Mouse (Mus musculus): ENCODE measurements around the gene Ciao2b. TPM values are rescaled to one million over a fixed set of nuclear protein-coding genes. Genes with fewer than 3 reads are reported as not detected.

Ciao2b gene
- polyA plus RNA-seq, 1 experiment from 2014 or later = 186 TPM

DNA sequence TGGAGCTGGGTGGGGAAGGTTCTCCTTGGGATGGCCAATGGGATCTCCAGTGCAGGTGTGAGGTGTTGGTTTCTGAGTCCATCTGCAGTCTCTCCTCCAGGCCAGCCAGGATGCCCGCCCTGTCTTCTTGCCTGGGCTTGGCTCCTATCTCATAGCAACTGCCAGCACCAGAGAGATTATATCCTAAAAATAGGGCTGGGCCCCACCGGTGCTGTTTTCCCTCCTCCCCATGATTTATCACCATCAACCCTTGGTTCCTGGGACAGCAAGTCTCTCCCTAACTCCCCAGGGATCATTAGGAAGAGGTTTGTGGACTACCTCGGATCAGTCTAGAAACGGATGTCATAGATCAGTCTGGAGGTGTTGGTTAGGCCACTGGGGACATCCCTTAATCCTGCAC lies 28.6 kb downstream of the Ciao2b start:
- no peaks in the 10 kb centered on the region for H3K9me3 ChIP-seq
- 28% methylated on average over 4 of the region's 4 CpGs for WGBS
- peaks cover 62% of the 10 kb centered on the region for H3K4me1 ChIP-seq
- no peaks in the 10 kb centered on the region for H3K36me3 ChIP-seq
- H3K4me2 ChIP-seq = peak overlapping the region; percentile 68
- no peaks in the 10 kb centered on the region for H3K27me3 ChIP-seq (replicated peaks)
- H3K4me3 ChIP-seq = no peak overlapping the region
- peak overlapping the region; percentile 99 for H3K27ac ChIP-seq (replicated peaks)
- ATAC-seq (ENCODE audit: extremely low read depth, insufficient number of reproducible peaks, low FRiP score, low TSS enrichment) = no peak
- peak overlapping the region; percentile 28; the same call in 1 of the 2 replicates for H3K9ac ChIP-seq

GRCm38 (mm10) chr8:104611613-104612012 lies 30.2 kb downstream of the Ciao2b start:
- peak overlapping the region; percentile 68 for H3K4me2 ChIP-seq
- H3K27me3 ChIP-seq (replicated peaks) = no peaks in the 10 kb centered on the region
- H3K9ac ChIP-seq = peak overlapping the region; percentile 62
- 20% methylated on average over 4 of the region's 4 CpGs for WGBS
- H3K4me1 ChIP-seq = peaks cover 77% of the 10 kb centered on the region
- no peak overlapping the region for H3K4me3 ChIP-seq
- peak; percentile 26; the same call in 1 of the 2 replicates for ATAC-seq (ENCODE audit: extremely low read depth, insufficient number of reproducible peaks, low FRiP score, low TSS enrichment)
- no peaks in the 10 kb centered on the region for H3K36me3 ChIP-seq
- H3K9me3 ChIP-seq = no peaks in the 10 kb centered on the region
- H3K27ac ChIP-seq (replicated peaks) = peak overlapping the region; percentile 99

- peak overlapping the region; percentile 68 for H3K4me2 ChIP-seq
- H3K27me3 ChIP-seq (replicated peaks) = no peaks in the 10 kb centered on the region
- no peaks in the 10 kb centered on the region for H3K9me3 ChIP-seq
- peak overlapping the region; percentile 17; the same call in 1 of the 2 replicates for H3K4me3 ChIP-seq
- no peaks in the 10 kb centered on the region for H3K36me3 ChIP-seq
- peak overlapping the region; percentile 99 for H3K27ac ChIP-seq (replicated peaks)
- peak overlapping the region; percentile 81 for H3K9ac ChIP-seq
- ATAC-seq (ENCODE audit: extremely low read depth, insufficient number of reproducible peaks, low FRiP score, low TSS enrichment) = peak; percentile 58
- peaks cover 90% of the 10 kb centered on the region for H3K4me1 ChIP-seq
- 28% methylated on average over 12 of the region's 12 CpGs for WGBS
Measured at GRCm38 (mm10) chr8:104610185-104610766, 31.5 kb downstream of the Ciao2b start.

GRCm38 (mm10) chr8:104609222-104609621 lies 32.5 kb downstream of the Ciao2b start:
- peak overlapping the region; percentile 99 for H3K27ac ChIP-seq (replicated peaks)
- peak overlapping the region; percentile 47 for H3K4me3 ChIP-seq
- peak; percentile 9; the same call in 1 of the 2 replicates for ATAC-seq (ENCODE audit: extremely low read depth, insufficient number of reproducible peaks, low FRiP score, low TSS enrichment)
- H3K4me2 ChIP-seq = peak overlapping the region; percentile 68
- peak overlapping the region; percentile 78 for H3K9ac ChIP-seq
- 31% methylated on average over 8 of the region's 8 CpGs for WGBS
- H3K9me3 ChIP-seq = no peaks in the 10 kb centered on the region
- H3K4me1 ChIP-seq = peaks cover 96% of the 10 kb centered on the region
- H3K27me3 ChIP-seq (replicated peaks) = no peaks in the 10 kb centered on the region
- H3K36me3 ChIP-seq = no peaks in the 10 kb centered on the region

- Histone ChIP-seq H3K9ac (peak overlapping the region; percentile 78), H3K36me3 (no peaks in the 10 kb centered on the region), H3K27ac (replicated peaks) (peak overlapping the region; percentile 99), H3K4me3 (no peak overlapping the region), H3K4me2 (peak overlapping the region; percentile 68), H3K9me3 (no peaks in the 10 kb centered on the region), H3K4me1 (peaks cover 96% of the 10 kb centered on the region), H3K27me3 (replicated peaks) (no peaks in the 10 kb centered on the region)
- ATAC-seq (ENCODE audit: extremely low read depth, insufficient number of reproducible peaks, low FRiP score, low TSS enrichment) = no peak
- 37% methylated on average over 2 of the region's 2 CpGs for WGBS
Measured at GRCm38 (mm10) chr8:104607944-104608343, 33.8 kb downstream of the Ciao2b start.

GRCm38 (mm10) chr8:104606329-104606728 lies 35.4 kb downstream of the Ciao2b start:
- Histone ChIP-seq H3K9me3 (no peaks in the 10 kb centered on the region), H3K27me3 (replicated peaks) (no peaks in the 10 kb centered on the region), H3K4me2 (peak overlapping the region; percentile 29), H3K4me3 (no peak overlapping the region), H3K9ac (peak overlapping the region; percentile 73), H3K27ac (replicated peaks) (peak overlapping the region; percentile 99), H3K36me3 (no peaks in the 10 kb centered on the region), H3K4me1 (peaks cover 92% of the 10 kb centered on the region)
- 6% methylated on average over 6 of the region's 6 CpGs for WGBS
- ATAC-seq (ENCODE audit: extremely low read depth, insufficient number of reproducible peaks, low FRiP score, low TSS enrichment) = peak; percentile 26; the same call in 1 of the 2 replicates

GRCm38 (mm10) chr8:104603245-104603593 lies 38.5 kb downstream of the Ciao2b start:
- Histone ChIP-seq H3K4me1 (peaks cover 64% of the 10 kb centered on the region), H3K27me3 (replicated peaks) (no peaks in the 10 kb centered on the region), H3K9me3 (no peaks in the 10 kb centered on the region), H3K27ac (replicated peaks) (peak overlapping the region; percentile 90), H3K36me3 (peaks cover 2% of the 10 kb centered on the region; the same call in 1 of the 2 replicates), H3K4me3 (0 out of 2 replicates have a peak overlapping the region, but pooled peaks have one; percentile 7), H3K4me2 (peak overlapping the region; percentile 70), H3K9ac (peak overlapping the region; percentile 72)
- no peak for ATAC-seq (ENCODE audit: extremely low read depth, insufficient number of reproducible peaks, low FRiP score, low TSS enrichment)
- WGBS = 43% methylated on average over 4 of the region's 4 CpGs

DNA sequence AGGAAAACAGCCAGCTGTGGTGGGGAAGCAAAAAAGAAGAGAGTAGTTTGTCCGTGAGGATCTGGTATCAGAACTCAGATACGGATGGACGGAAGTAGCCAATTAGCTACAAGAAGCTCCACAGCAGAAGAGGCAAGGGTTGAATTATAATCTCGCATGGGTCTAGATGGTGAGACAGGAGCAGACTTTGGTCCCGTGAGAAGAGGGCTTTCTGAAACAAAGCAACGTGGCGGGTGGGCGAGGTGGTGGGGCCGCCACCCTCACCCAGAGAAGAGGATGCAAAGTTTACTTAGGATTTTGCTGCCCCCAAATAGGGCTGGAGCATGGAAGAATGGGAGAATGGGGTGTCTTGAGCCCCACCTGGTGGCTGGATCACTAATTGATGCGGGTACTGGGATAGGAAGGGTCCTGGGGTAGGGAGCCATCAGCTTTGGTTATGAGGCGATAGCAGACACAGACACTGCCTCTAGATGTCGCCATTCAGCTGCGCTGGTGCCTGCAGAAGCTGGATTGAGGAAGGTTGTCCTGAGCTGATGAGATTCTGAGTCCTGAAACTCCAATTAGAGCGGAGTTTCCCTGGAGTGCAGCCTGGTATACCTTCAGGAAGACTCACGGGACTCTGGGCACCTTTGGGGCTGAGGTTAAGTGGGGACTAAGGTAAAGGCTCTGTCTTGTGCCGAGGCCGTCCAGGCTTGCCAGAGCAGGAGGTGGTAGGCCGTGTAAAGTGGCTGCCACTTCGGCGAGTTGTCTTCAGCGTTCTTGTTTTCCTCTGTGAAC lies 39.1 kb downstream of the Ciao2b start:
- H3K27ac ChIP-seq (replicated peaks) = peak overlapping the region; percentile 90
- H3K4me1 ChIP-seq = peaks cover 60% of the 10 kb centered on the region
- peak; percentile 70; the same call in 1 of the 2 replicates for ATAC-seq (ENCODE audit: extremely low read depth, insufficient number of reproducible peaks, low FRiP score, low TSS enrichment)
- no peaks in the 10 kb centered on the region for H3K27me3 ChIP-seq (replicated peaks)
- H3K36me3 ChIP-seq = peaks cover 2% of the 10 kb centered on the region; the same call in 1 of the 2 replicates
- H3K9ac ChIP-seq = peak overlapping the region; percentile 73
- 12% methylated on average over 21 of the region's 21 CpGs for WGBS
- H3K4me2 ChIP-seq = peak overlapping the region; percentile 70
- H3K9me3 ChIP-seq = no peaks in the 10 kb centered on the region
- peak overlapping the region; percentile 43 for H3K4me3 ChIP-seq

- Histone ChIP-seq H3K4me3 (peak overlapping the region; percentile 43), H3K4me1 (peaks cover 55% of the 10 kb centered on the region), H3K27ac (replicated peaks) (peak overlapping the region; percentile 58), H3K36me3 (peaks cover 5% of the 10 kb centered on the region), H3K4me2 (peak overlapping the region; percentile 70), H3K27me3 (replicated peaks) (no peaks in the 10 kb centered on the region), H3K9ac (peak overlapping the region; percentile 73), H3K9me3 (no peaks in the 10 kb centered on the region)
- no peak for ATAC-seq (ENCODE audit: extremely low read depth, insufficient number of reproducible peaks, low FRiP score, low TSS enrichment)
- 0% methylated on average over 12 of the region's 12 CpGs for WGBS
Measured at GRCm38 (mm10) chr8:104601941-104602371, 39.8 kb downstream of the Ciao2b start.

- Histone ChIP-seq H3K9ac (peak overlapping the region; percentile 73), H3K4me1 (peaks cover 49% of the 10 kb centered on the region), H3K27me3 (replicated peaks) (no peaks in the 10 kb centered on the region), H3K4me2 (peak overlapping the region; percentile 70), H3K27ac (replicated peaks) (no peak overlapping the region), H3K36me3 (peaks cover 10% of the 10 kb centered on the region), H3K4me3 (peak overlapping the region; percentile 43), H3K9me3 (no peaks in the 10 kb centered on the region)
- 31% methylated on average over 7 of the region's 7 CpGs for WGBS
- ATAC-seq (ENCODE audit: extremely low read depth, insufficient number of reproducible peaks, low FRiP score, low TSS enrichment) = no peak
Measured at GRCm38 (mm10) chr8:104601386-104601785, 40.4 kb downstream of the Ciao2b start.

- Histone ChIP-seq H3K27me3 (replicated peaks) (no peaks in the 10 kb centered on the region), H3K4me2 (no peak overlapping the region), H3K4me1 (peaks cover 25% of the 10 kb centered on the region), H3K36me3 (peaks cover 38% of the 10 kb centered on the region), H3K9me3 (no peaks in the 10 kb centered on the region), H3K9ac (no peak overlapping the region), H3K27ac (replicated peaks) (no peak overlapping the region), H3K4me3 (no peak overlapping the region)
- 53% methylated on average over 6 of the region's 6 CpGs for WGBS
- ATAC-seq (ENCODE audit: extremely low read depth, insufficient number of reproducible peaks, low FRiP score, low TSS enrichment) = no peak
Measured at GRCm38 (mm10) chr8:104598496-104598895, 43.3 kb downstream of the Ciao2b start.
